In the genomic region with DNA sequence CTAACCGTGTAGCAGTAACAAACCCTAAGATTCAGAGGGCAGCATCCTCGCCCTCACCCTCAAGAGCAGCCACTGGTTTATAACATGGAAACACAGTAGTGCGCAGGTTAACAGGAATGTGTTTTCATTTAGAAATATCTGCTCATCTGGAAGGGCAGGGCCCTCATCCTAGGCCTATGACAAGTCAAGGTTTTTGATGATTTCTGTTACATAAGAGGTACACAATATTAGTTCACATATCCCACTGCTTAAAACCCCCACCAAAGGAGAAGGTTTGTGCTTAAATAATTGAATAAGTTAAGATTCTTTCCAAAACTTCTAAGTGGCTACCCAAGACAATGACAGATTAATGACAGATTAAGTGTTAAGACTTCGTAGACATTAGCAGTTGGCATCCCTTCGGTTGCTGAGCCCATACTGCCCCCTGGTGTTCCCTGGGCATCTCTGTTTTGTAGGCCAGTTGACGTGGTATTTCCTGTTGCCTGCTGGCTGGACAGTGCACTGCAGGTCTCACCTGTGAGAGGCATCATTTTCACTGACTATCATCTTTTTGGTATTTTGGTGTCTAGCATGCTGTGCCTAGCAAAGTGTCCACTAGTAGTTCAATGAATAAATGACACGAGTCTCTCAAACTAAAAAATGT, we compare ENCODE assay signal across 7 mouse cellular contexts.
DNase-seq lines count a peak whose midpoint lies in the region; ATAC-seq lines count a peak whose summit lies in the region.

No protein-coding gene starts in this region.

- no peak overlapping the region for H3K9ac ChIP-seq in limb, embryonic 12.5 days (replicated peaks)

- H3K36me3 ChIP-seq in limb, embryonic 12.5 days: no peaks in the 10 kb centered on the region

- H3K4me1 ChIP-seq in limb, embryonic 12.5 days (replicated peaks): peaks cover 7% of the 10 kb centered on the region; the same call in 1 of the 2 replicates

- DNase-seq in adrenal gland, adult (ENCODE audit: inconsistent age in 2 of 2, low spot score in 1 of 2): peak; percentile 84 to 96
- peak; percentile 58 to 86 for DNase-seq in cerebellum, postnatal 4 days (ENCODE audit: low spot score in 2 of 2)
- peak; percentile 77 for DNase-seq in gastrocnemius, postnatal 14 days
- peak; percentile 81 to 91 for DNase-seq in kidney, adult 8-10 months
- DNase-seq in spleen, postnatal 36 days (ENCODE audit: low spot score in 2 of 2): peak; percentile 64 to 69

- H3K4me3 ChIP-seq in limb, embryonic 12.5 days (replicated peaks): no peak overlapping the region

- H3K27ac ChIP-seq in limb, embryonic 12.5 days: no peak overlapping the region

- intact Hi-C loops in gastrocnemius, postnatal 14 days (cut with DNase I; ENCODE audit: low total_unique reads): loop anchor here (2.0 to 5.0 kb wide), 2 partner anchors 146 to 485 kb away; no protein-coding TSS in a partner anchor

- WGBS in limb, embryonic 12.5 days: 47% methylated on average over 7 of the region's 7 CpGs

- H3K9me3 ChIP-seq in limb, embryonic 12.5 days: no peaks in the 10 kb centered on the region

- 0 out of 2 replicates have a peak, but pooled peaks have one; percentile 31 for ATAC-seq in limb, embryonic 12.5 days (ENCODE audit: insufficient number of reproducible peaks, insufficient read depth, low FRiP score, low TSS enrichment, low read depth)
- peak; percentile 96 for ATAC-seq in monocyte, adult 5-6 weeks (replicated peaks; ENCODE audit: insufficient number of reproducible peaks, low FRiP score, low TSS enrichment, poor library complexity, severe bottlenecking)

- no peaks in the 10 kb centered on the region for H3K27me3 ChIP-seq in limb, embryonic 12.5 days

- no peak overlapping the region for H3K4me2 ChIP-seq in limb, embryonic 12.5 days
